Mouse (Mus musculus) stomach, embryonic 14.5 days (tissue): ENCODE measurements around the gene Igfbp6. TPM values are rescaled to one million over a fixed set of nuclear protein-coding genes. Genes with fewer than 3 reads are reported as not detected.

Experiments
- ATAC-seq: fragments of 200-750 bp; cut with Nextera tagmentation; 2 replicates; pipeline ENCODE4 v1.8.0; 2017; ENCODE audit warnings: low read depth, moderate TSS enrichment; ENCODE audit not compliant: insufficient number of reproducible peaks, insufficient read depth, low FRiP score
- H3K27ac ChIP-seq: fragments of 300-500 bp; sonication (generic); 2 replicates; pipeline ENCODE4 v1.5.1; 2014; ENCODE audit warnings: mild to moderate bottlenecking, low read length, moderate library complexity, mixed read lengths
- H3K27me3 ChIP-seq: fragments of 300-500 bp; sonication (generic); 2 replicates; pipeline ENCODE4 v1.6.1; 2014; ENCODE audit warnings: low read length, control low read depth, mixed read lengths; ENCODE audit not compliant: control insufficient read depth, insufficient read depth
- H3K36me3 ChIP-seq: fragments of 300-500 bp; sonication (generic); 2 replicates; pipeline ENCODE4 v1.6.1; 2014; ENCODE audit warnings: mild to moderate bottlenecking, control low read depth, low read length, moderate library complexity, mixed read lengths; ENCODE audit not compliant: control insufficient read depth, insufficient read depth
- H3K4me1 ChIP-seq: fragments of 300-500 bp; sonication (generic); 2 replicates; pipeline ENCODE4 v1.6.1; 2014; ENCODE audit warnings: low read length, control low read depth, mixed read lengths; ENCODE audit not compliant: control insufficient read depth, insufficient read depth
- H3K4me2 ChIP-seq: fragments of 300-500 bp; sonication (generic); replicated peaks from 2 replicates; pipeline ENCODE4 v1.6.1; 2014; ENCODE audit warnings: low read depth, low read length, control low read depth
- H3K4me3 ChIP-seq: fragments of 300-500 bp; sonication (generic); 2 replicates; pipeline ENCODE4 v1.5.1; 2014; ENCODE audit warnings: low read depth, low read length, control low read depth
- H3K9ac ChIP-seq: fragments of 300-500 bp; sonication (generic); replicated peaks from 2 replicates; pipeline ENCODE4 v1.6.1; 2014; ENCODE audit warnings: low read depth, mild to moderate bottlenecking, control low read depth, low read length, moderate library complexity, mixed read lengths
- H3K9me3 ChIP-seq: fragments of 300-500 bp; sonication (generic); 2 replicates; pipeline ENCODE4 v1.6.1; 2016; ENCODE audit warnings: low read depth, low read length, control low read depth; ENCODE audit not compliant: control insufficient read depth
- WGBS: fragments of 180-500 bp; shearing (Covaris S2); extraction: QIAGEN DNeasy Blood & Tissue Kit; methylation state at CpG from one replicate; pipeline ENCODE4 v1.1.7; 2014; 5-methylcytosine and 5-hydroxymethylcytosine counted together
- polyA plus RNA-seq: library from polyadenylated mRNA; unstranded; fragments of >200 nt; fragmentation: Nextera tagmentation; extraction: Ambion mirVana; gene quantifications from 2 replicates; pipeline ENCODE4 v1.2.1, GENCODE M21; 2014

Gene Igfbp6
- polyA plus RNA-seq, 1 experiment from 2014 or later = 13.1 TPM

DNA sequence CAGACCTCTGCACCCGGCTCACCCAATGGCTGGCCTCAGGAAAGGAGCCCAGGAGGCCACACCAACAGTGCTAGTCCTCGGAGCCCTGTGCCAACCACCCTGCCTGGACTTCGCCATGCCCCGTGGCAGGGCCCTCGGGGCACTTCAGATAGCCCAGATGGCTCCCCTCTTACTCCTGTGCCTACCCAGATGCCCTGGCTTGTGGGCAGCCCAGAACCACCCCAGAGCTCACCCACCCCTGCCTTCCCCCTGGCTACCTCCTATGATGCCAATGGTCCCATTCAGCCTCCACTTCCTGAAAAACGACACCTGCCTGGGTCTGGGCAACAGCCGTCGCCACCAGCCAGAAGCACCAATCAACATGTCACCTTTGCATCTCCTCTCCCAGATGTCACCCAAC is 31.3 kb upstream of the Igfbp6 start:
- Histone ChIP-seq H3K4me1 (peaks cover 10% of the 10 kb centered on the region; the same call in 1 of the 2 replicates), H3K4me2 (no peak overlapping the region), H3K4me3 (no peak overlapping the region), H3K9me3 (no peaks in the 10 kb centered on the region), H3K36me3 (peaks cover 90% of the 10 kb centered on the region), H3K27ac (no peak overlapping the region), H3K27me3 (no peaks in the 10 kb centered on the region), H3K9ac (no peak overlapping the region)
- WGBS = 79% methylated on average over 8 of the region's 8 CpGs
- ATAC-seq = no peak

DNA sequence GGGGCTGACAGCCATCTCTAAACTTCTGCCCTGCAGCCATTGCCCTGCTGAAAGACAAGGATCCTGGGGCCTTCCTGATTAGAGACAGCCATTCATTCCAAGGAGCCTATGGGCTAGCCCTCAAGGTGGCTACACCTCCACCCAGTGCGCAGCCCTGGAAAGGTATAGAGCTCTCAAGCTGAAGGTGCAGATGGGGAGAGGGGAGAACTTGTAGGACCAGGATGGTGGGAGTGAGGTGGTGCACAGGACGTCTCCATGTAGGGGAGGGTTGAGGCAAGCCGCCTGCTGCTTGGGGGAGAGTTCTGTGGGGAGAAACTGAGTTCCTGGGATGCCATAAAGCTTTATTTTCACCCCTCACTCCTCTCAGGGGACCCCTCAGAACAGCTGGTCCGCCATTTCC is 30.5 kb upstream of the Igfbp6 start:
- H3K9ac ChIP-seq = no peak overlapping the region
- H3K9me3 ChIP-seq = no peaks in the 10 kb centered on the region
- H3K4me3 ChIP-seq = no peak overlapping the region
- no peaks in the 10 kb centered on the region for H3K27me3 ChIP-seq
- 81% methylated on average over 4 of the region's 4 CpGs for WGBS
- ATAC-seq = no peak
- peaks cover 6% of the 10 kb centered on the region; the same call in 1 of the 2 replicates for H3K4me1 ChIP-seq
- no peak overlapping the region for H3K27ac ChIP-seq
- H3K36me3 ChIP-seq = peaks cover 90% of the 10 kb centered on the region
- H3K4me2 ChIP-seq = no peak overlapping the region

DNA sequence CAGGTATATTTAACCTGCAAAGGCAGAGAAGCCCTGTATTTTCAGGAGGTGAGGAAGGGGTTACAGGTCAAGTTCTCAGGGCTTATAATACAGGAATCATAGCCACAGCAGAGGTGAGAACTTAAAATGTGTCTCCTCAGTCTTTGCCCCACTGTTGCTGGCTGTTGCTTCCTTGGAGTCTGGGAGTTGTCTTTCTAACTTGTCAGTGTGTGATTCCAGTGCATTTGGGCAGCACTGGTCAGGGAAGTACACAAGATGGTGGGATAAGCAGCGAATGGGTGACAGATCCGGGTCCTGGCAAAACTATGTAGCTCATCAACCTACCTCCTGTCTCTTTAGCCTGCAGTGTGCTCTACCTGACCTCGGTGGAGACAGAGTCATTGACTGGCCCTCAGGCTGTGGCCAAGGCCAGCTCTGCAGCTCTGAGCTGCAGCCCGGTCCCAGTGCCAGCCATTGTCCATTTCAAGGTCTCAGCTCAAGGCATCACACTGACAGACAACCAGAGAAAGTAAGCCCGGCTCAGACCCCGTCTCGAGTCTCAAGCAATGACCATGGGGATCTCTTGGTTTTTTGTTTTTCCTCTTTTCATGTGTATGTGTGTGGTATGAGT is 29.4 kb upstream of the Igfbp6 start:
- no peak for ATAC-seq

DNA sequence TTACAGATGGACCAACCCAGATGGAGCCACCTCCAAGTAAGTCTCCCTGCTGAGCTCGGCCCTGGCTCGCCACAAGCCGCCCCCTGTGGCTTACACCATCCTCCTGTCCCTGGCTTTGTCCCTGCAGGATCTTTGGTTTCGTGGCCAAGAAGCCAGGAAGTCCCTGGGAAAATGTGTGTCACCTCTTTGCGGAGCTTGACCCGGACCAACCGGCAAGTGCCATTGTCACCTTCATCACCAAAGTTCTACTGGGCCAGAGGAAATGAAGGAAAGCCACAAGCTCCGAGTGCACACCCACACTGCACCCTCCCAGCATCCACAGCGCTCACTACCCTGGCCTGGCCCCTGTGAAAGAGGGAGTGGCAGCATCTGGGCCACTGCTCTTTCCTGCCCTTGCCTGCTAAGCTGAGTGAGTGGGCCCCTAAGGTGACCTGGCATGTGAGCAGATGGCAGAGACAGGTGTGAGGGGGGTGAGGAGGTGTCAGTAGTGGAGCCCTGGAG is 28.4 kb upstream of the Igfbp6 start:
- no peaks in the 10 kb centered on the region for H3K27me3 ChIP-seq
- H3K9me3 ChIP-seq = no peaks in the 10 kb centered on the region
- no peak overlapping the region for H3K4me2 ChIP-seq
- no peak overlapping the region for H3K4me3 ChIP-seq
- H3K27ac ChIP-seq = no peak overlapping the region
- WGBS = 74% methylated on average over 9 of the region's 9 CpGs
- no peak for ATAC-seq
- no peak overlapping the region for H3K9ac ChIP-seq
- peaks cover 78% of the 10 kb centered on the region for H3K36me3 ChIP-seq
- H3K4me1 ChIP-seq = peaks cover 5% of the 10 kb centered on the region; the same call in 1 of the 2 replicates

More for the DNA sequence above, 29.4 kb upstream of the Igfbp6 start:
- no peak overlapping the region for H3K4me2 ChIP-seq
- no peak overlapping the region for H3K4me3 ChIP-seq
- WGBS = 84% methylated on average over 7 of the region's 7 CpGs
- peaks cover 5% of the 10 kb centered on the region; the same call in 1 of the 2 replicates for H3K4me1 ChIP-seq
- no peak overlapping the region for H3K9ac ChIP-seq
- H3K9me3 ChIP-seq = no peaks in the 10 kb centered on the region
- H3K36me3 ChIP-seq = peaks cover 85% of the 10 kb centered on the region
- H3K27me3 ChIP-seq = no peaks in the 10 kb centered on the region
- H3K27ac ChIP-seq = no peak overlapping the region

DNA sequence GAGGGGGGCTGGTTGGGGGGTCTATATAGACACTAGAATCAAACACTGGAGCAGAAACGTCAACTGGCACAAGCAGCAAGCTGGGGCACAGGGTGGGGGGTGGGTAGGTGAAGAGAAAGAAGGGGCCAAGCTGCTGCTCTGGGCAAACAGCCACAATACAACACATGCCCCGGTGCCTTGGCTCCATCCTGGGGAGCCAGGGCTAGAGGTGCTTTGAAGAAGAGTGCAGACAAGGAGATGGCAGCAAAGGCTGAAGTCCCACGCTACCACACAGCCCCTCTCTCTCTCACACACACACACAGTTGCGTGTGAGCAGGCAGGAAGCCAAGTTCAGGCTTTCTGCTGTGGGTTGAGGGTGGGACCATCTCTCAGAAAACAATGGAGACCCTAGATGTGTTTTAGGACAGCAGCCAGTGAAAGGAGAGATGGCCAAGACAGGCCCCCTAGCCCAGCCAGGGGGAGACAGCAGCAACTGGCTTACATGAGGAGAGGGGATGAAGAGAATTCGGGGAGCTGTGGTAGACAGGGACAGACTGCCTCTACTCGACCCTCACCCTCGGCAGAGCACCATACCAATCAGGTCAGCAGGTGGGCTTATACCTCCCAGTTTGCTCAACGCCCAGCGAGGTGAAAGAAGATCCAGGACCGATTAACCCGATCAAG is 27.3 kb upstream of the Igfbp6 start:
- peak overlapping the region; percentile 7; the same call in 1 of the 2 replicates for H3K27ac ChIP-seq
- H3K4me3 ChIP-seq = no peak overlapping the region
- 64% methylated on average over 11 of the region's 11 CpGs for WGBS
- peaks cover 5% of the 10 kb centered on the region; the same call in 1 of the 2 replicates for H3K4me1 ChIP-seq
- H3K9me3 ChIP-seq = no peaks in the 10 kb centered on the region
- H3K9ac ChIP-seq = no peak overlapping the region
- ATAC-seq = 0 out of 2 replicates have a peak, but pooled peaks have one; percentile 51
- no peaks in the 10 kb centered on the region for H3K27me3 ChIP-seq
- H3K4me2 ChIP-seq = no peak overlapping the region
- H3K36me3 ChIP-seq = peaks cover 67% of the 10 kb centered on the region

DNA sequence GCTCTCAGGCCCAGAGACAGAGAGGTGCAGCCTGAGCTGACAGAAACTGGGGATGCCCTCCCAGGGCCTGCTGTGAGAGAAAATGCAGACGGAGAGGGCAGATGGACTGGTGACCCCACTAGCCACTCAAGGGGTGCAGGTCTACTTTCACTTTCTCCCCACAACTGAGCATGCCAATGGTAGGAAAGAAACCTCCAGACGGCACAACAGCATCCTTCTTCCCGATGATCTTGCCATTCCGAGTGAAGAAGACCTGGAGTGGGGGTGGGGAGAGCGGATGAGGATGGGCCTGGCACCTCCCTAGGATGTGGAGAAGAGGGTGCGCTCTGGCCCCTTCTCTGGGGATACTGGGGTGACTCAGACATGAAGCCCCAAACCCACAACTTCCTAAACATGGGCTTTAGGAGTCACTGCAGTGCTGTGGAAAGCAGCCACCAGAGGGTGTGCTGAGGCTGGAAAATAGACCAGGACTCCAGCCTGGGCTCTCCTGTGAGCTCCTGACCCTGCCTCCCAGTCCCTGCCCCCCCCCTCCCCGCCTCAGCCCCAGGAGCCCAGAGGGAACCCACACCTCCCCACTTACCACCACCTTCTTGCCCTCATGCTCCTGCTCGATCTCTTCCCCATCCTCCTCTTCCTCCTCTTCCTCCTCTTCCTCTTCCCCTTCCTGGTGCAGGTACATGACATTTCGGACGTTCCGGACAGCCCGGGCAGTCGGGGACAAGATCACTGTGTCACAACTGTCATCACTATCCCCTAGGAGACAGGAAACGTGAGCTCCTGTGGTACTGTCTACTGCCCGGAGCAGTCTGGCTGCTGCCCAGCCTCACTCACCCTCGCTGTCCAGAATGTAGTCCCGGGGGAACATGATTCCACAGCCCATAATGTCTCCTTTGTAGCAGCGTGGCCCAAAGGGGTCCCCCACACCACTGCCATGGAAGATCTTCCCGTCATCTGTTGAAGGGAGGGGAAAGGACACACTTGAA is 26.4 kb upstream of the Igfbp6 start:
- Histone ChIP-seq H3K4me2 (no peak overlapping the region), H3K4me1 (peaks cover 5% of the 10 kb centered on the region; the same call in 1 of the 2 replicates), H3K4me3 (no peak overlapping the region), H3K36me3 (peaks cover 62% of the 10 kb centered on the region), H3K27me3 (no peaks in the 10 kb centered on the region), H3K27ac (no peak overlapping the region), H3K9ac (no peak overlapping the region), H3K9me3 (no peaks in the 10 kb centered on the region)
- WGBS = 80% methylated on average over 19 of the region's 19 CpGs
- ATAC-seq = no peak

DNA sequence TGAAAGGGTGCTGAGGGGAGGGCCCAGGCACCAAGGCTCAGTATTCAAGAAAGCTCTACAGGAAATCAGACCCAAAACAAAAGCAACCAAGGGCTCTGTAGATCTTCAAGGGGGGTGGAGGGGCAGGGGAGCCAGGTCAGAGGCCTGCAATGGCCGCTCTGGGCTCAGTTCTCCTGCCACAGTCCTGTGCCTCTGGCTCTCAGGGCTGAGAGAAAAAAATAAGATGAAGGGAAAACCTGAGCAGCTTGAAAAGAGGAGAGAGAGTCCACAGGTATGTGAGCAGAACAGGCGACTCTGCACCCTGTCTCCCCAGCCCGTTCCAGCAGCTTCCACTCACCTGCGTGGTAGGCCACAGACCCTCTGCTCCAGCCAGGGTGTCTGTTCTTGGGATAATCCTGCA is 25.6 kb upstream of the Igfbp6 start:
- Histone ChIP-seq H3K9ac (no peak overlapping the region), H3K9me3 (no peaks in the 10 kb centered on the region), H3K27ac (no peak overlapping the region), H3K4me2 (no peak overlapping the region), H3K36me3 (peaks cover 55% of the 10 kb centered on the region), H3K4me3 (no peak overlapping the region), H3K27me3 (no peaks in the 10 kb centered on the region), H3K4me1 (peaks cover 5% of the 10 kb centered on the region; the same call in 1 of the 2 replicates)
- ATAC-seq = no peak
- WGBS = 80% methylated on average over 4 of the region's 4 CpGs
